Mouse (Mus musculus): Measurements from ENCODE around the gene Polr2a. TPM values are rescaled to one million over a fixed set of nuclear protein-coding genes. Genes with fewer than 3 reads are reported as not detected.

Polr2a gene
- polyA plus RNA-seq, 1 experiment from 2014 or later: 29.9 TPM

DNA sequence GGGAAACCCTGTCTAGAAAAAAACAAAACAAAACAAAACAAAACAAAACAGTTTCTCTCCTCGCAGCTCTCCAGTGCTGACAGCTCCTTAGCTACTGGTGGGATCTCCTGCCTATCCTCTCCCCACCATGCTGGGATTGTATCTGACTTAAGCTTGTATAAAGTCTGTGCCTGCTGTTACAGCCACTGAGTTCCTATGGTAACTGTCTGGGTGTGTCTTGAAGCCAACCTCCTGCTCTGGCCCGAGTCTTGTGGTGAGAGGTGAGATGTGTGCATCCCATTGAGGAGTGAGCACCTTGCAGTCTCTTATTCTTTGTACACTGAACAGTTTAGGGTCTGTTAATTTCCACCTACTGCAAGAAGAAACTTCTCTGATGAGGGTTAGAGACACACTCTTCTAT lies 35.4 kb downstream of the Polr2a start:
- 31% methylated on average over 2 of the region's 2 CpGs for WGBS
- Histone ChIP-seq H3K4me3 (replicated peaks) (no peak overlapping the region), H3K27ac (no peak overlapping the region), H3K9me3 (replicated peaks) (no peaks in the 10 kb centered on the region), H3K36me3 (no peaks in the 10 kb centered on the region), H3K9ac (no peak overlapping the region), H3K27me3 (no peaks in the 10 kb centered on the region), H3K4me1 (peaks cover 6% of the 10 kb centered on the region), H3K4me2 (no peak overlapping the region)
- ATAC-seq (replicated peaks; ENCODE audit: low FRiP score): no peak

GRCm38 (mm10) chr11:69720852-69721251 lies 37.6 kb downstream of the Polr2a start:
- H3K4me2 ChIP-seq: no peak overlapping the region
- H3K36me3 ChIP-seq: no peaks in the 10 kb centered on the region
- no peaks in the 10 kb centered on the region for H3K27me3 ChIP-seq
- H3K27ac ChIP-seq: no peak overlapping the region
- no peak overlapping the region for H3K9ac ChIP-seq
- ATAC-seq (replicated peaks; ENCODE audit: low FRiP score): no peak
- H3K4me1 ChIP-seq: peaks cover 11% of the 10 kb centered on the region
- no peak overlapping the region for H3K4me3 ChIP-seq (replicated peaks)
- H3K9me3 ChIP-seq (replicated peaks): no peaks in the 10 kb centered on the region
- WGBS: 55% methylated on average over 6 of the region's 6 CpGs

GRCm38 (mm10) chr11:69719423-69719822 lies 39.0 kb downstream of the Polr2a start:
- no peak for ATAC-seq (replicated peaks; ENCODE audit: low FRiP score)

DNA sequence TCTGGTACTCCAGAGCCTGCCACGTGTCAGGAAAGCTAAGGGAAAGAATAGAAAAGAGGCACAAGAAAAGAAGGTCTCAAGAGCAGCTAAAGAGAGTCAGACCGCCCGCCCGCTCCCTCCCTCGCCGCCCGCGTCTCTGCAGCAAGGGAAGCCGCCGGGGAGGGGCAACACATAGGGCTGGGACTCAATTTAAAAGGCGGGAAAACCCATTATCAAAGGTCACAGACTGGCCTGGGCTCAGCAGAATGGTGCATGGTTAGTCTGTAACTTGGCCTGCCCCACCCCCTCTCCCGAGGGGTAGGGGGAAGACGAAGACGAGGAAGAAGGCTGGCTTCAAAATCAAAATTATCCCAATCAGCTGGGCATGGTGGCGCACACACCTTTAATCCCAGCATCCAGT lies 39.8 kb downstream of the Polr2a start:
- no peak overlapping the region for H3K4me3 ChIP-seq (replicated peaks)
- no peaks in the 10 kb centered on the region for H3K27me3 ChIP-seq
- H3K4me1 ChIP-seq: peaks cover 29% of the 10 kb centered on the region
- H3K36me3 ChIP-seq: no peaks in the 10 kb centered on the region
- ATAC-seq (replicated peaks; ENCODE audit: low FRiP score): no peak
- no peak overlapping the region for H3K27ac ChIP-seq
- H3K9me3 ChIP-seq (replicated peaks): no peaks in the 10 kb centered on the region
- H3K9ac ChIP-seq: no peak overlapping the region
- H3K4me2 ChIP-seq: no peak overlapping the region
- 44% methylated on average over 15 of the region's 15 CpGs for WGBS

More at GRCm38 (mm10) chr11:69719423-69719822, 39.0 kb downstream of the Polr2a start:
- Histone ChIP-seq H3K4me3 (replicated peaks) (no peak overlapping the region), H3K36me3 (no peaks in the 10 kb centered on the region), H3K4me2 (no peak overlapping the region), H3K4me1 (peaks cover 25% of the 10 kb centered on the region), H3K9me3 (replicated peaks) (no peaks in the 10 kb centered on the region), H3K27me3 (no peaks in the 10 kb centered on the region), H3K9ac (no peak overlapping the region), H3K27ac (no peak overlapping the region)
- WGBS: 76% methylated on average over 6 of the region's 6 CpGs

GRCm38 (mm10) chr11:69716953-69717352 lies 41.5 kb downstream of the Polr2a start:
- Histone ChIP-seq H3K36me3 (no peaks in the 10 kb centered on the region), H3K4me2 (no peak overlapping the region), H3K4me1 (peaks cover 38% of the 10 kb centered on the region), H3K27me3 (no peaks in the 10 kb centered on the region), H3K9ac (no peak overlapping the region), H3K9me3 (replicated peaks) (no peaks in the 10 kb centered on the region), H3K27ac (no peak overlapping the region), H3K4me3 (replicated peaks) (no peak overlapping the region)
- 66% methylated on average over 4 of the region's 4 CpGs for WGBS
- ATAC-seq (replicated peaks; ENCODE audit: low FRiP score): no peak

- H3K4me1 ChIP-seq: peaks cover 40% of the 10 kb centered on the region
- no peak overlapping the region for H3K4me3 ChIP-seq (replicated peaks)
- WGBS: 14% methylated on average over 5 of the region's 5 CpGs
- ATAC-seq (replicated peaks; ENCODE audit: low FRiP score): no peak
- no peak overlapping the region for H3K4me2 ChIP-seq
- no peaks in the 10 kb centered on the region for H3K36me3 ChIP-seq
- no peaks in the 10 kb centered on the region for H3K27me3 ChIP-seq
- H3K9ac ChIP-seq: no peak overlapping the region
- peak overlapping the region; percentile 88 for H3K27ac ChIP-seq
- no peaks in the 10 kb centered on the region for H3K9me3 ChIP-seq (replicated peaks)
Observed at GRCm38 (mm10) chr11:69715929-69716328, 42.5 kb downstream of the Polr2a start.

GRCm38 (mm10) chr11:69715482-69715881 lies 43.0 kb downstream of the Polr2a start:
- 62% methylated on average over 9 of the region's 9 CpGs for WGBS
- H3K9ac ChIP-seq: no peak overlapping the region
- H3K4me1 ChIP-seq: peaks cover 40% of the 10 kb centered on the region
- H3K4me2 ChIP-seq: no peak overlapping the region
- peak overlapping the region; percentile 88 for H3K27ac ChIP-seq
- H3K36me3 ChIP-seq: no peaks in the 10 kb centered on the region
- no peaks in the 10 kb centered on the region for H3K9me3 ChIP-seq (replicated peaks)
- no peaks in the 10 kb centered on the region for H3K27me3 ChIP-seq
- H3K4me3 ChIP-seq (replicated peaks): no peak overlapping the region
- ATAC-seq (replicated peaks; ENCODE audit: low FRiP score): no peak

DNA sequence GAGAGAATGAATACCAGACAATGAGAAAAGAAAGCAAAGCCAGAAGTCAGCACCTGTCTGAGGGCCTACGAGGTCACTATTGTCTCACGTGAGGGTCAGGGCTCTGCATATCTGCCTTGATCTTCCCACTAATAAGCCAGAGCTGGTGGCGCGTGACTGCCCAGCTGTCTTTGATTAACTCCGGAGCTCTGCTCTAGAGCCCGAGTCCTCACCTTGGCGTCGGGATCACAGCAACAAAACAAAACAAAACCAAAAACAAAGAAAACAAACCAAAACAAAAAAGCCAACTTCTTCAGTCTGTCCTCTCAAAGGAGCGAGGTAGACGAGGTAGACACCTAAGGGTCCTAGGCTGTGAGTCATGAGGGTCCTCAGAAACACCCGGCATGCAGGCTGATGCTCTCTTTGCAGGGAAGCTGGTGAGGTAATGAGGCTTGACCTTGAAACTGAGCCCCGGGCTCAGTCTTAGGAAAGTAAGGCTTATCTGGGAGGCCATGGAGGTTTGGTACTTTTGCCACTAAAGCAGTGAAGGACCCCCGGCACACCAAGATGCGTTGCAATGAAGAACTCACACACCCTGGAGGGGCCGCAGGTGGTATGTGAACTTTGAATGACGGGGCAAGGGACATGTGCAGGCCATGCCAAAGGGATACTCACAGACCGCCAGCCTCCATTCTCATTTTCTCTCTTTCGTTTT lies 43.7 kb downstream of the Polr2a start:
- 38% methylated on average over 18 of the region's 18 CpGs for WGBS
- ATAC-seq (replicated peaks; ENCODE audit: low FRiP score): peak; percentile 73
- H3K4me2 ChIP-seq: peak overlapping the region; percentile 41

DNA sequence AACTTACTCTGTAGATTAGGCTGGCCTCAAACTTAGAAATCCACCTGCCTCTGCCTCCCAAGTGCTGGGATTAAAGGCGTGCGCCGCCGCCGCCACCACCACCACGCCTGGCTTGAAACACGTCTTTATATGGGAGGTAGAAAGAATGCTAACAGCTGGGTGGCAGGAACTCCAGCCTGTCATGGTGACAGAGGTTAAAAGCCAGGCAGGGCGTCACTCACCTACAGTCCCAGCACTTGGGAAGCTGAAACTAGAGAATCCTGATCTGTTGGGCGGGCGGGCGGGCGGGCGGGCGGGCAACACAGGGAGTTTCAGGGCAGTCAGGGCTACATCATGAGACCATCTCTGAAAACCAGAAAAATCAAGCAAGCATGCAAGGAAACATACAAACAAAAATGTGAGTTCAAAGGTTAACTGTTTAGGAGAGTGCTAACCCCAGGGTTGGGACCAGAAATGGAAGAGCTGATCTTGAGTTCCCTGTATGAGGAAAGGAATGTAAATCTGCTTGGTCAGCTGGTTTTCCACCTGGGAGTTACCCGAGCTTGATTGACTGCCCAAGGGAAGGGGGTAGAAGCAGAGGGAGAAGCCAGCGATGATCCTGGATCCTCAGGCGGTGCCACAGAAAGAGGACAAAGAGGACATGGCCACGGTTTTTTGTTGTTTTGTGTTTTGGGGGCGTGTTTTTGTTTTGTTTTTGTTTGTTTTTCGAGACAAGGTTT lies 45.3 kb downstream of the Polr2a start:
- Histone ChIP-seq H3K9me3 (replicated peaks) (no peaks in the 10 kb centered on the region), H3K4me3 (replicated peaks) (no peak overlapping the region), H3K27me3 (no peaks in the 10 kb centered on the region), H3K4me2 (peak overlapping the region; percentile 12; the same call in 1 of the 2 replicates), H3K27ac (peak overlapping the region; percentile 68), H3K4me1 (peaks cover 39% of the 10 kb centered on the region), H3K9ac (no peak overlapping the region), H3K36me3 (no peaks in the 10 kb centered on the region)
- peak; percentile 55 for ATAC-seq (replicated peaks; ENCODE audit: low FRiP score)
- WGBS: 58% methylated on average over 20 of the region's 20 CpGs

More for the DNA sequence above, 43.7 kb downstream of the Polr2a start:
- Histone ChIP-seq H3K27ac (peak overlapping the region; percentile 88), H3K9ac (no peak overlapping the region), H3K4me3 (replicated peaks) (peak overlapping the region; percentile 15; the same call in 1 of the 2 replicates), H3K36me3 (no peaks in the 10 kb centered on the region), H3K4me1 (peaks cover 40% of the 10 kb centered on the region), H3K27me3 (no peaks in the 10 kb centered on the region), H3K9me3 (replicated peaks) (no peaks in the 10 kb centered on the region)

DNA sequence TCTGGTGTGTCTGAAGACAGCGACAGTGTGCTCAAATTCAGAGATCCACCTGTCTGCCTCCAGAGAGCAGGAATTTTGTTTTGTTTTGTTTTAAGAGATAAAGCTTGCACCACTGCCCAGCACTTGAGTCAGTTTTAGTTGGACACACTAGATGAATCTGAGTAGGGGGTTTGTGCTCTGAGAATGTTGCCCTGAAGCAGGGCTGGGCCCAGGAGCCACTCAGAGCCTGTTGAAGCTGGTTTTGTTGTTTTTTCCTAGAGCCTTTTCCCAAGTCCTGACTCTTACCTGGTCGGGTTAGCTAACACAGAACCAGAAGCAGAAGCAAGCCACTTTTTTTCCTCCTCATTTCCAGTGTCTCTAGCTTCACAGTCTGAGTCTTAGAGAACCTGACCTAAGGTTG lies 47.4 kb downstream of the Polr2a start:
- no peak overlapping the region for H3K9ac ChIP-seq
- no peak overlapping the region for H3K4me3 ChIP-seq (replicated peaks)
- no peak for ATAC-seq (replicated peaks; ENCODE audit: low FRiP score)
- H3K9me3 ChIP-seq (replicated peaks): no peaks in the 10 kb centered on the region
- H3K36me3 ChIP-seq: no peaks in the 10 kb centered on the region
- H3K4me2 ChIP-seq: no peak overlapping the region
- 67% methylated on average over 2 of the region's 2 CpGs for WGBS
- H3K27me3 ChIP-seq: no peaks in the 10 kb centered on the region
- no peak overlapping the region for H3K27ac ChIP-seq
- H3K4me1 ChIP-seq: peaks cover 37% of the 10 kb centered on the region

DNA sequence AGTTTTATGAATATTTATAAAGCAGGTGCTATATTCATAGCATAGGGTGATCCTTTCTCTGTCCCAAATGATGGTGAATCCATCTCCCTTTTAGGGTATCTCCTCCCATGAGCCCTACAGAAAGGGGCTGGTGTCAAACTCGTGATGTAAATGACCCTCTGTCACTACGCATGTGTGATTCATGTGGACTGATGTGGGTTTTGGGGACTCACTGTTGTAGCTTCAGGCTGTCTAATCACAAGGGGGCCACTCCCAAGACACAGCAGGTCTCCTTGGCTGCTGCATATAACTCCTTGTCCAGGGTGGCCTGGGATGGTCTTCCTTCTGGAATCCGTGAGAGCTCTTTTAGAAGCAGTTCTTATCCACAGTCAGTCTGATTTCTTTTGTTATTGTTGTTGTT lies 48.0 kb downstream of the Polr2a start:
- Histone ChIP-seq H3K4me3 (replicated peaks) (no peak overlapping the region), H3K36me3 (no peaks in the 10 kb centered on the region), H3K9me3 (replicated peaks) (no peaks in the 10 kb centered on the region), H3K27ac (no peak overlapping the region), H3K9ac (no peak overlapping the region), H3K4me2 (no peak overlapping the region), H3K27me3 (no peaks in the 10 kb centered on the region), H3K4me1 (peaks cover 30% of the 10 kb centered on the region)
- WGBS: 72% methylated on average over 3 of the region's 3 CpGs
- no peak for ATAC-seq (replicated peaks; ENCODE audit: low FRiP score)

- no peak overlapping the region for H3K9ac ChIP-seq
- H3K4me2 ChIP-seq: no peak overlapping the region
- 56% methylated on average over 11 of the region's 11 CpGs for WGBS
- peaks cover 24% of the 10 kb centered on the region for H3K4me1 ChIP-seq
- H3K4me3 ChIP-seq (replicated peaks): no peak overlapping the region
- no peaks in the 10 kb centered on the region for H3K9me3 ChIP-seq (replicated peaks)
- no peaks in the 10 kb centered on the region for H3K36me3 ChIP-seq
- no peak for ATAC-seq (replicated peaks; ENCODE audit: low FRiP score)
- no peaks in the 10 kb centered on the region for H3K27me3 ChIP-seq
- no peak overlapping the region for H3K27ac ChIP-seq
Observed at GRCm38 (mm10) chr11:69709554-69710446, 48.6 kb downstream of the Polr2a start.
